Mouse (Mus musculus) thymus, postnatal 14 days (tissue): ENCODE results near the gene Amph.
"Not testable (repeated sequence)": the region's sequence is repeated elsewhere in the genome, so short reads cannot be mapped to it uniquely, and the experiment has no call there.

Experiments used
- DNase-seq: peaks from one replicate; pipeline ENCODE4 v3.0.0; 2021

The Amph gene

GRCm38 (mm10) chr13:18948171-18949028 is at the start of gene Amph:
Gene Amph, plus strand, starts transcription at chr13:18948205.
- peak; percentile 54 for DNase-seq

GRCm38 (mm10) chr13:18903623-18904022 is 44.4 kb upstream of the Amph start:
- no peak for DNase-seq

- DNase-seq: no peak
Measured at GRCm38 (mm10) chr13:18914774-18915173, 33.2 kb upstream of the Amph start.

- not testable (repeated sequence) for DNase-seq
Measured at GRCm38 (mm10) chr13:18933191-18933590, 14.8 kb upstream of the Amph start.

GRCm38 (mm10) chr13:18947686-18948085 is 319 bp upstream of the Amph start:
- no peak for DNase-seq

- no peak for DNase-seq
Measured at GRCm38 (mm10) chr13:18949029-18949350, 985 bp downstream of the Amph start.

- DNase-seq: no peak
Measured at GRCm38 (mm10) chr13:18949626-18950200, 1.7 kb downstream of the Amph start.

- no peak for DNase-seq
Measured at GRCm38 (mm10) chr13:18953575-18953974, 5.6 kb downstream of the Amph start.

- DNase-seq: no peak
Measured at GRCm38 (mm10) chr13:18956065-18956913, 8.3 kb downstream of the Amph start.

GRCm38 (mm10) chr13:18957028-18957427 is 9.0 kb downstream of the Amph start:
- no peak for DNase-seq

- no peak for DNase-seq
Measured at GRCm38 (mm10) chr13:18972571-18972970, 24.6 kb downstream of the Amph start.

GRCm38 (mm10) chr13:18974351-18974750 is 26.3 kb downstream of the Amph start:
- no peak for DNase-seq

- DNase-seq: no peak
Measured at GRCm38 (mm10) chr13:18987266-18987665, 39.3 kb downstream of the Amph start.

GRCm38 (mm10) chr13:18988323-18988722 is 40.3 kb downstream of the Amph start:
- no peak for DNase-seq

- no peak for DNase-seq
Measured at GRCm38 (mm10) chr13:18989185-18989714, 41.2 kb downstream of the Amph start.

- DNase-seq: no peak
Measured at GRCm38 (mm10) chr13:19002502-19002901, 54.5 kb downstream of the Amph start.

GRCm38 (mm10) chr13:19004406-19004805 is 56.4 kb downstream of the Amph start:
- DNase-seq: no peak

- no peak for DNase-seq
Measured at GRCm38 (mm10) chr13:19008440-19008839, 60.4 kb downstream of the Amph start.

- no peak for DNase-seq
Measured at GRCm38 (mm10) chr13:19014825-19015375, 66.9 kb downstream of the Amph start.

GRCm38 (mm10) chr13:19021529-19021928 is 73.5 kb downstream of the Amph start:
- DNase-seq: no peak

- no peak for DNase-seq
Measured at GRCm38 (mm10) chr13:19022310-19022709, 74.3 kb downstream of the Amph start.

- no peak for DNase-seq
Measured at GRCm38 (mm10) chr13:19025091-19025688, 77.2 kb downstream of the Amph start.

- DNase-seq: no peak
Measured at GRCm38 (mm10) chr13:19025906-19026305, 77.9 kb downstream of the Amph start.
